Mouse (Mus musculus) intestine, embryonic 14.5 days (tissue): ENCODE results near the gene Col4a3. TPM values are rescaled to one million over a fixed set of nuclear protein-coding genes. Genes with fewer than 3 reads are reported as not detected.

ENCODE experiments used
- ATAC-seq: fragments of 200-750 bp; cut with Nextera tagmentation; replicated peaks from 2 replicates; pipeline ENCODE4 v1.8.0; 2017; ENCODE audit warnings: low read depth, moderate number of reproducible peaks, moderate TSS enrichment, moderate library complexity; ENCODE audit not compliant: low FRiP score, low TSS enrichment
- DNase-seq: peaks from one replicate; pipeline ENCODE4 v3.0.0-alpha.2; 2018; ENCODE audit warnings: low spot score
- H3K27ac ChIP-seq: fragments of 300-500 bp; sonication (generic); 2 replicates; pipeline ENCODE4 v1.5.1; 2014; ENCODE audit warnings: low read depth, mild to moderate bottlenecking, control low read depth
- H3K27me3 ChIP-seq: fragments of 300-500 bp; sonication (generic); replicated peaks from 2 replicates; pipeline ENCODE4 v1.6.1; 2014; ENCODE audit warnings: low read length, control low read depth; ENCODE audit not compliant: control insufficient read depth, insufficient read depth
- H3K36me3 ChIP-seq: fragments of 300-500 bp; sonication (generic); 2 replicates; pipeline ENCODE4 v1.6.1; 2014; ENCODE audit warnings: low read length, control low read depth; ENCODE audit not compliant: control insufficient read depth, insufficient read depth
- H3K4me1 ChIP-seq: fragments of 300-500 bp; sonication (generic); replicated peaks from 2 replicates; pipeline ENCODE4 v1.6.1; 2014; ENCODE audit warnings: low read length, control low read depth, mixed read lengths; ENCODE audit not compliant: control insufficient read depth, insufficient read depth
- H3K4me2 ChIP-seq: fragments of 300-500 bp; sonication (generic); 2 replicates; pipeline ENCODE4 v1.6.1; 2014; ENCODE audit warnings: low read length
- H3K4me3 ChIP-seq: fragments of 300-500 bp; sonication (generic); 2 replicates; pipeline ENCODE4 v1.5.1; 2014; ENCODE audit warnings: low read depth, low read length, control low read depth, mixed read lengths
- H3K9ac ChIP-seq: fragments of 300-500 bp; sonication (generic); 2 replicates; pipeline ENCODE4 v1.6.1; 2014; ENCODE audit warnings: mild to moderate bottlenecking, low read length
- H3K9me3 ChIP-seq: fragments of 300-500 bp; sonication (generic); 2 replicates; pipeline ENCODE4 v1.6.1; 2016; ENCODE audit warnings: low read length, control low read depth; ENCODE audit not compliant: control insufficient read depth
- WGBS: fragments of 180-500 bp; shearing (Covaris S2); extraction: QIAGEN DNeasy Blood & Tissue Kit; methylation state at CpG from one replicate; pipeline ENCODE4 v1.1.7; 2014; 5-methylcytosine and 5-hydroxymethylcytosine counted together
- polyA plus RNA-seq: library from polyadenylated mRNA; unstranded; fragments of >200 nt; fragmentation: Nextera tagmentation; extraction: Ambion mirVana; gene quantifications from 2 replicates; pipeline ENCODE4 v1.2.1, GENCODE M21; 2014

The Col4a3 gene
- polyA plus RNA-seq, 1 experiment from 2014 or later = 0.20 TPM

DNA sequence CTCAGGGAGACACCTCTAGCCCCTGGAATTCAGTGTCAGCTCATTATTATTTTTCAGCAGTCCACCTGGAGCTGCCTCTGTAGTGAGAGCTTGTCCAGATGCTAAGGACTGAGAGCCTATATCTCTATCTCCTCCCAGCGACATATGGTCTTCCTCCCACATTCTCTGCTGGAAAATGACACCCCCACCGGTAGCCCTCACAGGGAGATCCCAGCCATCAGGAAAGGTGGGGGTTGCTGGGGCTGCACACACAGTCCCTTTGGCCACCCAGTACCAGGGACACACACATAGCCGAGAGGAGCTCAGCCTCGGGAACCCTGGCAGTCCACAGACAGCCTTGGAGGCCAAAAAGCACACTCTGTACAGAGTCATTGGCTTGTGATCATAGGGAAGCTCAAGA is 26.5 kb upstream of the Col4a3 start:
- Histone ChIP-seq H3K4me1 (no peaks in the 10 kb centered on the region), H3K9ac (no peak overlapping the region), H3K4me3 (no peak overlapping the region), H3K4me2 (no peak overlapping the region), H3K36me3 (no peaks in the 10 kb centered on the region), H3K27me3 (no peaks in the 10 kb centered on the region), H3K27ac (no peak overlapping the region), H3K9me3 (no peaks in the 10 kb centered on the region)
- no peak for DNase-seq
- WGBS = 58% methylated on average over 4 of the region's 4 CpGs
- ATAC-seq = no peak

DNA sequence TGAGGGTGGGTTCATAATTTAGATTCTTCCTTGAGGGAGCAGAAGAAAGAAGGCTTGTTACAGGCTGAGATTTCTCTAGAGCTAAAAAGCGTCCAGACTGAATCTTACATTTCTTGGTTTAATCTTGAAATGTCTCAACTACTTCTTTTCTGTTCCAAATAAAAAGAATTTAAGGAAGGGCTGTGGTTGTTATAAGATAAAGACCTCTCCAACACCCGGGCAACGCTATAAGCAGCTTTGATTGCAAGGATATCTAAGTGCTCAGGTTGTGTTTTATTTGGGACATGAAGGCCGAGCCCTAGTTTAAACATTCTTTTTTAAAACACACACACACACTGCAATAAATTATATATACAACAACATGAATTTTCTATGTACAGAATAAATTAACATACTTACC is 17.3 kb upstream of the Col4a3 start:
- no peaks in the 10 kb centered on the region for H3K4me1 ChIP-seq
- no peak overlapping the region for H3K4me2 ChIP-seq
- H3K36me3 ChIP-seq = no peaks in the 10 kb centered on the region
- H3K27ac ChIP-seq = no peak overlapping the region
- no peak overlapping the region for H3K4me3 ChIP-seq
- DNase-seq (no peak), ATAC-seq (no peak)
- no peak overlapping the region for H3K9ac ChIP-seq
- H3K27me3 ChIP-seq = no peaks in the 10 kb centered on the region
- WGBS = 72% methylated on average over 4 of the region's 4 CpGs
- H3K9me3 ChIP-seq = no peaks in the 10 kb centered on the region

DNA sequence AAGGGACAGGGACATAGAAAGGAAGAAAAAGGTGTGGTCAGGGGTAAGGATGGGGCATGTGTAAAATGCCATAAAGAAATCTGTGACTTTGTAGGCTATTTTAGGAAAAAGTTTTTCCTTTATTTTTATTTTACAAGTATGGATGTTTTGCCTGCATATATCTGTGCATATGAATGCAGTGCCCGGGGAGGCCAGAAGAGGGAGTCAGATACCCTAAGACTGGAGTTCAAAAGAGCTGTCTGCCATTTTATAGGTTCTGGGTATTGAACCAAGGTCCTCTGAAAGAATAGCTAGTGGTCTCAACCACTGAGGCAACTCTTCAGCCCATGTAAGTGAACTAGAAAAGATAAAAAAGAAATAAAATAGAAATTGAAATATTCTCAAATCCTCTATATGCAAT is 15.0 kb upstream of the Col4a3 start:
- ATAC-seq (no peak), DNase-seq (no peak)
- WGBS = 87% methylated on average over 1 of the region's 1 CpGs
- Histone ChIP-seq H3K27ac (no peak overlapping the region), H3K4me3 (no peak overlapping the region), H3K9ac (no peak overlapping the region), H3K27me3 (no peaks in the 10 kb centered on the region), H3K9me3 (no peaks in the 10 kb centered on the region), H3K4me2 (no peak overlapping the region), H3K4me1 (no peaks in the 10 kb centered on the region), H3K36me3 (no peaks in the 10 kb centered on the region)

DNA sequence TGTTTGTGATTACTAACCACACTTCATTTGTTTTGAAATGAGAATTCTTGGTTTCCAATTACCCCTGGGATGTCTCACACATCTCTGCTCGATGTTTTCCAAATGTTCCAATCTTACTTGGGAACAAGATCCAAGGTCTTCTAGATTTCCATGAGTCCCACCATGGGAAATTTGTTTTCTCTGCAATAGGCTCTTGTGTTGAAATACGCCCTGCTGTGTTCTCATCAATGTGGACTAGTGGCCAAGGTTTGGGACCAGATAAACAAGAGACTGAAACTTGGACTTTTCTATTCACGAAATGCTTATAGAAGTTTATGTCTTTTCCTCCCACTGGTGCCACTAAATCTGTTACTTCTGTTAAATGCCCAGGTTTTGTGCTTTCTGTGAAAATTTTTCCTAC is 11.0 kb upstream of the Col4a3 start:
- ATAC-seq (no peak), DNase-seq (no peak)
- Histone ChIP-seq H3K9ac (no peak overlapping the region), H3K27ac (no peak overlapping the region), H3K9me3 (no peaks in the 10 kb centered on the region), H3K4me3 (no peak overlapping the region), H3K4me1 (no peaks in the 10 kb centered on the region), H3K36me3 (no peaks in the 10 kb centered on the region), H3K27me3 (no peaks in the 10 kb centered on the region), H3K4me2 (no peak overlapping the region)
- 86% methylated on average over 3 of the region's 3 CpGs for WGBS

DNA sequence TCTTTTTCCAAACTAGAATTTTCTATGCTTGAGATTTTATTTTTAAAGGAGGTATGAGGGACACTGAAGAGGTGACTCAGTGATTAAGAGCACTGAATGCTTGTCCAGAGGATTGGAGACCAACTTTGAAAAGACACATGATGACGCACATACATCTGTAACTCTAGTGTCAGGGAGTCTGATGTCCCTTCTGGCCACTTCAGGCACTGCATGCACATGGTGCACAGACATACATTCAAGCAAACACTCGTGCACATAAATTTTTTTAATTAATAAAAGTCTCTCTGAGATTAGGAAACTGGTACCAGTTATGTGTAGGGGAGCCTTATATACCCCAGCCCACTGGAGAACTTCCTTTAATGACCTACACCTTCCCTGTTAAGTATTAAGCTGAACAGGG is 10.5 kb upstream of the Col4a3 start:
- H3K27me3 ChIP-seq = no peaks in the 10 kb centered on the region
- no peak overlapping the region for H3K9ac ChIP-seq
- H3K9me3 ChIP-seq = no peaks in the 10 kb centered on the region
- DNase-seq (no peak), ATAC-seq (no peak)
- 83% methylated on average over 2 of the region's 2 CpGs for WGBS
- H3K36me3 ChIP-seq = no peaks in the 10 kb centered on the region
- H3K4me2 ChIP-seq = no peak overlapping the region
- H3K4me1 ChIP-seq = no peaks in the 10 kb centered on the region
- H3K4me3 ChIP-seq = no peak overlapping the region
- no peak overlapping the region for H3K27ac ChIP-seq

DNA sequence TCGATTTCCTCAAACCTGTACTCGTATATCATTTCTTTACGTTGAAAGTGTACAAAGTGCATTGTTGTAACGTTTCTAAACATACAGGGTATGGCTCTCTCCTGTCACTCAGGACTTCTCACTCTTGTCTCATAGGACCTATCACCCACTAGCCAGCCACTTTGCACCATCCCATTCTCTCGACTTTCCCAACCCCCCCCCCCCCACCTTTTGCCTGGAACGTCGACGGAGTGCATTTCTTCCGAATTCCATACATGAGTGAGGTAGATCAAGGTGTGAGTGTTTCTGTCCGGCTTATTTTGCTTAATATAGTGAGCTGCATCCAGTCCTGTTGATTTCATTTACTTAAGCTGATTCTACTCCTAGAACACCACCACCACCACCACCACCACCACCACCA is 9.4 kb upstream of the Col4a3 start:
- Histone ChIP-seq H3K4me3 (no peak overlapping the region), H3K4me1 (no peaks in the 10 kb centered on the region), H3K27me3 (no peaks in the 10 kb centered on the region), H3K9me3 (no peaks in the 10 kb centered on the region), H3K27ac (no peak overlapping the region), H3K36me3 (no peaks in the 10 kb centered on the region), H3K4me2 (no peak overlapping the region), H3K9ac (no peak overlapping the region)
- no peak for DNase-seq
- ATAC-seq = no peak
- 89% methylated on average over 10 of the region's 10 CpGs for WGBS

DNA sequence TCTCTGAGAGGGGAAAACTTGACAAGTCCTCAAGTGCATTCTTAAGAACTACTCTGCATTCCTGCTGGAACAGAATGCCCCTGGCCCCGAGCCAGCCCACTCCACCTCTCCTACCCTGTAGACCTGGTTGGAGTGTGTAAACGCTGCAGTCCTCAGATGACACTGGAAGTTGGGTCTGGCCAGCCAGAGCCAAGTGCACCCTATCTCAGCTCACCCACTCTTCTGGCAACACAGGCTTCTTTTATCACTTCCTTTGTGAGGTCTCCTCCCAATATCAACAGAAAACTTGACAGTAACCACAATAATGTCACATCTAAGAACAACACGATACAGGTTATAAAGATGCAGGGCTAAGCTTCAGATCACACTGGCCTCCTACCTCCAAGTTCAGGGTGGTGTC is 8.8 kb upstream of the Col4a3 start:
- ATAC-seq (no peak), DNase-seq (no peak)
- no peaks in the 10 kb centered on the region for H3K36me3 ChIP-seq
- no peak overlapping the region for H3K4me2 ChIP-seq
- H3K4me3 ChIP-seq = no peak overlapping the region
- no peaks in the 10 kb centered on the region for H3K27me3 ChIP-seq
- H3K27ac ChIP-seq = no peak overlapping the region
- no peaks in the 10 kb centered on the region for H3K9me3 ChIP-seq
- WGBS = 51% methylated on average over 3 of the region's 3 CpGs
- no peaks in the 10 kb centered on the region for H3K4me1 ChIP-seq
- no peak overlapping the region for H3K9ac ChIP-seq

DNA sequence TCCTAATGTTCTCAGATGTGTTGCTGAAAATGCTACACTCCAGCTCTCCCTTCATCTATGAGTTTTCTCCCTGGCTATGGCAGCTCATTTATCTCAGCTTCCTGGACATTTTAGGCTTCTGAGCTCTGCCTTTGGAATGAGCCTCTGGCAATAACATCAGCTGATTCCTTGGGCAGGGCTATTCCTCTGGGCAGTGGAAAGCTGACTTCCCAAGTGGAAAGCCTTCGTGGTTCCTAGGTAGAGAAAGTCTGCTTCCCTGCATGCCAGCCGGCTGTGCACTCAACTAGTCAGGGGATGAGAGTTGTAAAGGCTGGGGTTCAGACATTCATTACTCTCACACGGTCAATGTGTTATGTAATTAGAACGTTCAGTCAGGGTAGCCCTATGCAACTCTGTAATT is 8.4 kb upstream of the Col4a3 start:
- Histone ChIP-seq H3K4me1 (no peaks in the 10 kb centered on the region), H3K27ac (no peak overlapping the region), H3K4me3 (no peak overlapping the region), H3K36me3 (no peaks in the 10 kb centered on the region), H3K9me3 (no peaks in the 10 kb centered on the region), H3K27me3 (no peaks in the 10 kb centered on the region), H3K9ac (no peak overlapping the region), H3K4me2 (no peak overlapping the region)
- WGBS = 72% methylated on average over 4 of the region's 4 CpGs
- DNase-seq (no peak), ATAC-seq (no peak)

DNA sequence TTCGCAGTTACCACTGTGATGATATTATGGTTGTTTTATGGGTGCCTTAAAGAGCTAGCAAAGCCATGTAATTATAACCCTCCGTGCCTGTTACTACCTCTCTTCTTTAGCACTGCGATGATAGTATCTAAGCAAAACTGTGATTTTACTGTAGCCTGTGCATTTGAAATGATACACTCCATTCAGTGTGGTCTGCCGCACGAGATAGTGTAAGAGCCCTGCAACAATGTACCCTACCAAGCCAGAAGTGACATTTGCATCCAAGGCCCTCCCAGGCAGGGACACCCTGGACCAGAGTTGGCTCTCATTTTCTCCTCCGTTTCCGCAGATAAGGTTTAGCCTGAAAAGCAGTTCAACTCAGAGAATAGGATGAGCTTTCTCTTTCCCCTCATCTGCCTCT is 740 bp upstream of the Col4a3 start:
- WGBS = 69% methylated on average over 7 of the region's 7 CpGs
- Histone ChIP-seq H3K4me1 (no peaks in the 10 kb centered on the region), H3K27me3 (peaks cover 17% of the 10 kb centered on the region), H3K36me3 (no peaks in the 10 kb centered on the region), H3K27ac (no peak overlapping the region), H3K4me3 (no peak overlapping the region), H3K9ac (no peak overlapping the region), H3K4me2 (no peak overlapping the region), H3K9me3 (no peaks in the 10 kb centered on the region)
- DNase-seq (no peak), ATAC-seq (no peak)
